In genomic region chr17:34980655-34981054, GRCm38 (mm10) we compare ENCODE assay signal across 9 mouse cellular contexts. TPM values are rescaled to one million over a fixed set of nuclear protein-coding genes. Genes with fewer than 3 reads are reported as not detected.
DNase-seq lines count a peak whose midpoint lies in the region; ATAC-seq and TF ChIP-seq lines count a peak whose summit lies in the region.
"Had no signal": no experiment of that assay in that cellular context is flagged by ENCODE, and none has a peak within 500 bp of the region (broad histone marks: within the 10 kb centered on the region; RNA-seq: fewer than 3 reads in every experiment).

No protein-coding gene starts in this region.

- peaks cover 4% of the 10 kb centered on the region for H3K27me3 ChIP-seq in megakaryocyte, embryonic 14.5 days (replicated peaks)
- H3K27me3 ChIP-seq in heart, embryonic 14.5 days (ENCODE audit: control insufficient read depth, insufficient read depth, low read length): no peaks in the 10 kb centered on the region
- no peaks in the 10 kb centered on the region for H3K27me3 ChIP-seq in midbrain, embryonic 14.5 days (ENCODE audit: control insufficient read depth, insufficient read depth, low read length)

- peaks cover 13% of the 10 kb centered on the region for H3K36me3 ChIP-seq in megakaryocyte, embryonic 14.5 days (replicated peaks; ENCODE audit: low read length)
- peaks cover 16% of the 10 kb centered on the region for H3K36me3 ChIP-seq in heart, embryonic 14.5 days (ENCODE audit: control insufficient read depth, insufficient read depth, low read length)
- peaks cover 8% of the 10 kb centered on the region for H3K36me3 ChIP-seq in midbrain, embryonic 14.5 days (ENCODE audit: control insufficient read depth, insufficient read depth, low read length)

- peaks cover 36% of the 10 kb centered on the region for H3K4me1 ChIP-seq in megakaryocyte, embryonic 14.5 days
- H3K4me1 ChIP-seq in bone marrow macrophage, adult 2 months (ENCODE audit: control insufficient read depth, insufficient read depth, low read length): peaks cover 17% of the 10 kb centered on the region
- H3K4me1 ChIP-seq in heart, embryonic 14.5 days (ENCODE audit: control insufficient read depth in 2 of 2, insufficient read depth in 2 of 2, low read length in 2 of 2): peaks cover 2 to 15% of the 10 kb centered on the region in 2 experiments; a peak in 3 of 4 replicates
- peaks cover 12% of the 10 kb centered on the region for H3K4me1 ChIP-seq in midbrain, embryonic 14.5 days (ENCODE audit: control insufficient read depth, insufficient read depth, low read length)

- H3K9ac ChIP-seq in heart, embryonic 14.5 days (ENCODE audit: low read length): peak overlapping the region; percentile 94
- peak overlapping the region; percentile 84 for H3K9ac ChIP-seq in midbrain, embryonic 14.5 days (replicated peaks; ENCODE audit: low read length)

- intact Hi-C loops in gastrocnemius, postnatal 14 days (cut with DNase I; ENCODE audit: low total_unique reads): loop anchor here (10.0 kb wide), 2 partner anchors 66 to 126 kb away; partner anchors contain the start of genes Nelfe, Skiv2l and Slc44a4

- TF ChIP-seq POLR2A in bone marrow macrophage, adult 2 months (IDR thresholded peaks at IDR 0.05; ENCODE audit: borderline replicate concordance, low read depth, low read length): no peak

- peak; percentile 55 to 80 for DNase-seq in kidney, postnatal 36 days
- DNase-seq in midbrain, embryonic 14.5 days: peak; percentile 75
- no peak for DNase-seq in gastrocnemius, postnatal 14 days
- DNase-seq in spleen, postnatal 14 days (ENCODE audit: low spot score in 2 of 2): no peak

- H3K9me3 ChIP-seq in megakaryocyte, embryonic 14.5 days: no peaks in the 10 kb centered on the region
- H3K9me3 ChIP-seq in heart, embryonic 14.5 days (ENCODE audit: control insufficient read depth, low read length): no peaks in the 10 kb centered on the region
- no peaks in the 10 kb centered on the region for H3K9me3 ChIP-seq in midbrain, embryonic 14.5 days (ENCODE audit: control insufficient read depth, low read length)

- ATAC-seq in megakaryocyte, adult 5-6 weeks (ENCODE audit: poor library complexity, severe bottlenecking): no peak
- ATAC-seq in heart, embryonic 14.5 days (ENCODE audit: insufficient number of reproducible peaks, insufficient read depth, low FRiP score, low read depth): no peak
- ATAC-seq in midbrain, embryonic 14.5 days (ENCODE audit: low FRiP score, low TSS enrichment): no peak

- peak overlapping the region; percentile 97 for H3K4me3 ChIP-seq in megakaryocyte, embryonic 14.5 days (replicated peaks)
- H3K4me3 ChIP-seq in bone marrow macrophage, adult 2 months (ENCODE audit: insufficient read depth, low read length): peak overlapping the region; percentile 51
- peak overlapping the region; percentile 25 to 86; a peak in 3 of 4 replicates for H3K4me3 ChIP-seq in heart, embryonic 14.5 days (ENCODE audit: control insufficient read depth in 1 of 2, insufficient read depth in 1 of 2, low read depth in 1 of 2, low read length in 2 of 2)
- H3K4me3 ChIP-seq in midbrain, embryonic 14.5 days (replicated peaks; ENCODE audit: low read depth, low read length): peak overlapping the region; percentile 82

- no peak for TF ChIP-seq CTCF in bone marrow macrophage, adult 2 months (IDR thresholded peaks at IDR 0.05; ENCODE audit: low read depth, low read length)

- peak overlapping the region; percentile 91 for H3K4me2 ChIP-seq in heart, embryonic 14.5 days (ENCODE audit: low read length)
- H3K4me2 ChIP-seq in midbrain, embryonic 14.5 days (ENCODE audit: low read length): peak overlapping the region; percentile 96

- H3K27ac ChIP-seq in bone marrow macrophage, adult 2 months (ENCODE audit: insufficient read depth, low read depth, low read length): peak overlapping the region; percentile 19; the same call in 1 of the 2 replicates
- peak overlapping the region; percentile 5 to 97; a peak in 2 of 4 replicates for H3K27ac ChIP-seq in heart, embryonic 14.5 days (replicated peaks in 1 of 2; ENCODE audit: control insufficient read depth in 1 of 2, insufficient read depth in 1 of 2, low read depth in 2 of 2, low read length in 2 of 2)
- H3K27ac ChIP-seq in midbrain, embryonic 14.5 days (replicated peaks; ENCODE audit: low read depth, low read length): 0 out of 2 replicates have a peak overlapping the region, but pooled peaks have one; percentile 27

- WGBS in heart, embryonic 14.5 days: 13% methylated on average over 2 of the region's 2 CpGs
- 18% methylated on average over 2 of the region's 2 CpGs for WGBS in midbrain, embryonic 14.5 days

RNA-seq across cellular contexts. Expression of gene Lsm2, which starts 1.0 kb away (rescaled TPM):
- 64.3 and 95.0 TPM in 2 replicates for polyA plus RNA-seq in megakaryocyte, embryonic 14.5 days (2012; ENCODE audit: insufficient read depth, low replicate concordance)
- total RNA-seq in megakaryocyte, adult 5-6 weeks (2015): 85.8 and 141 TPM in 2 replicates
- total RNA-seq in megakaryocyte, adult 5-6 weeks (2017): 13.2 and 31.2 TPM in 2 replicates
- polyA plus RNA-seq in bone marrow macrophage, adult 2 months (2012; ENCODE audit: insufficient read depth, insufficient read length, missing spikeins): 37.1 and 44.0 TPM in 2 replicates
- 132 and 136 TPM in 2 replicates for polyA plus RNA-seq in heart, embryonic 14.5 days (2014; fragmentation: Nextera tagmentation; extraction: Ambion mirVana)
- 103 and 110 TPM in 2 replicates for polyA plus RNA-seq in midbrain, embryonic 14.5 days (2014; fragmentation: Nextera tagmentation; extraction: Ambion mirVana)
- total RNA-seq in gastrocnemius, postnatal 14 days (2021): 10 to 100 TPM; 19.5 to 20.1 TPM

RNA-seq across cellular contexts. Expression of gene Hspa1l, which starts 8.2 kb away (rescaled TPM):
- polyA plus RNA-seq in megakaryocyte, embryonic 14.5 days (2012; ENCODE audit: insufficient read depth, low replicate concordance): not detected in 2 replicates
- total RNA-seq in megakaryocyte, adult 5-6 weeks (2015): not detected in 2 replicates
- total RNA-seq in megakaryocyte, adult 5-6 weeks (2017): 0.22 TPM in 1 of 2 replicates, not detected in the other
- polyA plus RNA-seq in bone marrow macrophage, adult 2 months (2012; ENCODE audit: insufficient read depth, insufficient read length, missing spikeins): not detected in 2 replicates
- polyA plus RNA-seq in heart, embryonic 14.5 days (2014; fragmentation: Nextera tagmentation; extraction: Ambion mirVana): 2.2 and 2.7 TPM in 2 replicates
- polyA plus RNA-seq in midbrain, embryonic 14.5 days (2014; fragmentation: Nextera tagmentation; extraction: Ambion mirVana): 1.6 and 2.3 TPM in 2 replicates
- total RNA-seq in gastrocnemius, postnatal 14 days (2021): 10 to 100 TPM; 11.6 to 14.8 TPM

RNA-seq across cellular contexts. Expression of gene Hspa1a, which starts 8.7 kb away (rescaled TPM):
- polyA plus RNA-seq in megakaryocyte, embryonic 14.5 days (2012; ENCODE audit: insufficient read depth, low replicate concordance): 1.5 and 2.0 TPM in 2 replicates
- total RNA-seq in megakaryocyte, adult 5-6 weeks (2015): 10.8 and 12.4 TPM in 2 replicates
- total RNA-seq in megakaryocyte, adult 5-6 weeks (2017): 29.2 and 32.0 TPM in 2 replicates
- 1.3 TPM in 2 replicates for polyA plus RNA-seq in bone marrow macrophage, adult 2 months (2012; ENCODE audit: insufficient read depth, insufficient read length, missing spikeins)
- 2.3 and 2.9 TPM in 2 replicates for polyA plus RNA-seq in heart, embryonic 14.5 days (2014; fragmentation: Nextera tagmentation; extraction: Ambion mirVana)
- 5.6 and 8.1 TPM in 2 replicates for polyA plus RNA-seq in midbrain, embryonic 14.5 days (2014; fragmentation: Nextera tagmentation; extraction: Ambion mirVana)
- 1 to 10 TPM; 3.8 to 6.8 TPM for total RNA-seq in gastrocnemius, postnatal 14 days (2021)

RNA-seq across cellular contexts. Expression of gene Gm20481, which starts 10.9 kb away (rescaled TPM):
- polyA plus RNA-seq in megakaryocyte, embryonic 14.5 days (2012; ENCODE audit: insufficient read depth, low replicate concordance): not detected in 2 replicates
- total RNA-seq in megakaryocyte, adult 5-6 weeks (2015): not detected in 2 replicates
- not detected in 2 replicates for total RNA-seq in megakaryocyte, adult 5-6 weeks (2017)
- polyA plus RNA-seq in bone marrow macrophage, adult 2 months (2012; ENCODE audit: insufficient read depth, insufficient read length, missing spikeins): not detected in 2 replicates
- polyA plus RNA-seq in heart, embryonic 14.5 days (2014; fragmentation: Nextera tagmentation; extraction: Ambion mirVana): 0.55 TPM in 1 of 2 replicates, not detected in the other
- polyA plus RNA-seq in midbrain, embryonic 14.5 days (2014; fragmentation: Nextera tagmentation; extraction: Ambion mirVana): 1.1 and 2.3 TPM in 2 replicates
- total RNA-seq in gastrocnemius, postnatal 14 days (2021): not detected
- polyA plus RNA-seq: testis, adult 2 months had no signal

RNA-seq across cellular contexts. Expression of gene Vars, which starts 20.1 kb away (rescaled TPM):
- polyA plus RNA-seq in megakaryocyte, embryonic 14.5 days (2012; ENCODE audit: insufficient read depth, low replicate concordance): 188 and 650 TPM in 2 replicates
- 42.2 and 61.8 TPM in 2 replicates for total RNA-seq in megakaryocyte, adult 5-6 weeks (2015)
- total RNA-seq in megakaryocyte, adult 5-6 weeks (2017): 110 and 165 TPM in 2 replicates
- polyA plus RNA-seq in bone marrow macrophage, adult 2 months (2012; ENCODE audit: insufficient read depth, insufficient read length, missing spikeins): 28.4 and 35.2 TPM in 2 replicates
- polyA plus RNA-seq in heart, embryonic 14.5 days (2014; fragmentation: Nextera tagmentation; extraction: Ambion mirVana): 41.7 and 42.9 TPM in 2 replicates
- polyA plus RNA-seq in midbrain, embryonic 14.5 days (2014; fragmentation: Nextera tagmentation; extraction: Ambion mirVana): 43.4 and 51.1 TPM in 2 replicates
- 10 to 100 TPM; 26.8 to 29.2 TPM for total RNA-seq in gastrocnemius, postnatal 14 days (2021)

Comparison
In these comparisons a context has a peak if more than half of its experiments do, and no peak if none do; other contexts are left out.
1. DNase-seq: peak in kidney, postnatal 36 days (2 of 2) and midbrain, embryonic 14.5 days (single experiment); none in gastrocnemius, postnatal 14 days (single experiment) and spleen, postnatal 14 days (0 of 2).
2. Peak in every context shown above with its lines, with median percentiles within 50 percentile points of each other: H3K4me3 ChIP-seq and H3K27ac ChIP-seq.